In genomic region chr11:72133075-72133474, GRCm38 (mm10) we compare ENCODE assay signal across 11 mouse cellular contexts. TPM values are rescaled to one million over a fixed set of nuclear protein-coding genes. Genes with fewer than 3 reads are reported as not detected.
DNase-seq lines count a peak whose midpoint lies in the region; ATAC-seq and TF ChIP-seq lines count a peak whose summit lies in the region.
"Had no signal": no experiment of that assay in that cellular context is flagged by ENCODE, and none has a peak within 500 bp of the region (broad histone marks: within the 10 kb centered on the region; RNA-seq: fewer than 3 reads in every experiment).

No protein-coding gene starts in this region.

- H3K36me3 ChIP-seq in lung, embryonic 15.5 days = no peaks in the 10 kb centered on the region
- no peaks in the 10 kb centered on the region for H3K36me3 ChIP-seq in heart, embryonic 16.5 days (ENCODE audit: control insufficient read depth, insufficient read depth)
- no peaks in the 10 kb centered on the region for H3K36me3 ChIP-seq in stomach, embryonic 15.5 days

- intact Hi-C loops in gastrocnemius, adult 2 months (cut with DNase I) = no loop called here

- no peak overlapping the region; the same call in 1 of the 2 replicates for H3K4me2 ChIP-seq in lung, embryonic 15.5 days
- no peak overlapping the region for H3K4me2 ChIP-seq in heart, embryonic 16.5 days (ENCODE audit: low read depth, low read length)
- H3K4me2 ChIP-seq in stomach, embryonic 15.5 days = no peak overlapping the region

- H3K27ac ChIP-seq in gastrocnemius, adult 2 months = peak overlapping the region; percentile 88
- peak overlapping the region; percentile 94 for H3K27ac ChIP-seq in lung, embryonic 15.5 days
- peak overlapping the region; percentile 85 for H3K27ac ChIP-seq in heart, embryonic 16.5 days (ENCODE audit: low read length)
- peak overlapping the region; percentile 74 for H3K27ac ChIP-seq in stomach, embryonic 15.5 days

- peaks cover 44% of the 10 kb centered on the region for H3K27me3 ChIP-seq in lung, embryonic 15.5 days
- peaks cover 27% of the 10 kb centered on the region for H3K27me3 ChIP-seq in heart, embryonic 16.5 days (ENCODE audit: control insufficient read depth, insufficient read depth, low read length)
- peaks cover 26% of the 10 kb centered on the region for H3K27me3 ChIP-seq in stomach, embryonic 15.5 days (replicated peaks)

- 46% methylated on average over 10 of the region's 10 CpGs for WGBS in lung, embryonic 15.5 days
- WGBS in lung, adult 2 months = 30% methylated on average over 10 of the region's 10 CpGs
- 61% methylated on average over 10 of the region's 10 CpGs for WGBS in heart, embryonic 16.5 days
- WGBS in stomach, embryonic 15.5 days = 68% methylated on average over 10 of the region's 10 CpGs

- peak overlapping the region; percentile 27; the same call in 1 of the 2 replicates for H3K4me3 ChIP-seq in gastrocnemius, adult 2 months
- H3K4me3 ChIP-seq in lung, embryonic 15.5 days = no peak overlapping the region
- H3K4me3 ChIP-seq in lung, adult 2 months (replicated peaks; ENCODE audit: extremely low read depth, low read depth, low read length) = no peak overlapping the region
- no peak overlapping the region for H3K4me3 ChIP-seq in heart, embryonic 16.5 days (ENCODE audit: low read length)
- no peak overlapping the region for H3K4me3 ChIP-seq in stomach, embryonic 15.5 days (replicated peaks)

- ATAC-seq in lung, embryonic 15.5 days (ENCODE audit: borderline replicate concordance, extremely low read depth, low FRiP score, low TSS enrichment) = no peak
- no peak for ATAC-seq in heart, embryonic 16.5 days (replicated peaks; ENCODE audit: extremely low read depth, insufficient read depth, low FRiP score)
- no peak for ATAC-seq in stomach, embryonic 15.5 days (ENCODE audit: insufficient read depth, low FRiP score, low read depth)

- H3K9me3 ChIP-seq in lung, embryonic 15.5 days = no peaks in the 10 kb centered on the region
- H3K9me3 ChIP-seq in heart, embryonic 16.5 days (replicated peaks; ENCODE audit: control insufficient read depth, low read length) = no peaks in the 10 kb centered on the region
- H3K9me3 ChIP-seq in stomach, embryonic 15.5 days = no peaks in the 10 kb centered on the region

- no peak for TF ChIP-seq CTCF in gastrocnemius, adult 2 months (IDR thresholded peaks at IDR 0.05)
- TF ChIP-seq CTCF in lung, adult 2 months (IDR thresholded peaks at IDR 0.05; ENCODE audit: insufficient read depth, low read length) = no peak

- no peak overlapping the region for H3K9ac ChIP-seq in lung, embryonic 15.5 days
- H3K9ac ChIP-seq in heart, embryonic 16.5 days (ENCODE audit: low read length) = no peak overlapping the region
- no peak overlapping the region for H3K9ac ChIP-seq in stomach, embryonic 15.5 days

- no peak for TF ChIP-seq POLR2A in lung, adult 2 months (IDR thresholded peaks at IDR 0.05; ENCODE audit: borderline replicate concordance, extremely low read depth, low read depth, low read length)

- peak; percentile 72 for DNase-seq in gastrocnemius, adult 2 months
- no peak for DNase-seq in gastrocnemius, postnatal 25 days
- DNase-seq in lung, adult 2 months = no peak
- no peak for DNase-seq in urinary bladder, postnatal 10 days (ENCODE audit: low spot score)
- DNase-seq: embryo, embryonic 11 days; spleen, adult 18-20 months; thymus, postnatal 36 days had no signal

- peaks cover 51% of the 10 kb centered on the region for H3K4me1 ChIP-seq in lung, embryonic 15.5 days
- H3K4me1 ChIP-seq in lung, adult 2 months (ENCODE audit: control insufficient read depth, insufficient read depth, low read length) = peaks cover 47% of the 10 kb centered on the region
- H3K4me1 ChIP-seq in heart, embryonic 16.5 days (ENCODE audit: control insufficient read depth, insufficient read depth, low read length) = peaks cover 42% of the 10 kb centered on the region
- peaks cover 40% of the 10 kb centered on the region for H3K4me1 ChIP-seq in stomach, embryonic 15.5 days

RNA-seq across cellular contexts. Expression of gene Pitpnm3, which starts 2.5 kb away (rescaled TPM):
- 1 to 10 TPM; 1.7 to 2.2 TPM for total RNA-seq in gastrocnemius, adult 2 months (2021)
- total RNA-seq in gastrocnemius, postnatal 25 days (2021) = 1 to 10 TPM; 1.8 to 2.6 TPM
- 1.8 and 1.9 TPM in 2 replicates for polyA plus RNA-seq in lung, embryonic 15.5 days (2015; fragmentation: Nextera tagmentation; extraction: Ambion mirVana)
- 26.9 and 30.0 TPM in 2 replicates for polyA plus RNA-seq in lung, adult 2 months (2012; rRNA removed)
- polyA plus RNA-seq in heart, embryonic 16.5 days (2015; fragmentation: Nextera tagmentation; extraction: Ambion mirVana) = 0.18 and 0.45 TPM in 2 replicates
- polyA plus RNA-seq in stomach, embryonic 15.5 days (2015; fragmentation: Nextera tagmentation; extraction: Ambion mirVana) = 0.53 and 0.64 TPM in 2 replicates
- total RNA-seq: granulocyte monocyte progenitor cell, adult 5-6 weeks had no signal
